Mouse (Mus musculus): ENCODE results near the gene Inpp5a. TPM values are rescaled to one million over a fixed set of nuclear protein-coding genes. Genes with fewer than 3 reads are reported as not detected.
"Not testable (repeated sequence)": the region's sequence is repeated elsewhere in the genome, so short reads cannot be mapped to it uniquely, and the experiment has no call there.

Gene Inpp5a
- polyA plus RNA-seq, 1 experiment from 2014 or later: 35.5 TPM

GRCm38 (mm10) chr7:139412223-139412950, 23.5 kb downstream of the Inpp5a start:
- ATAC-seq: peak; percentile 53; the same call in 1 of the 2 replicates
- WGBS: 40% methylated on average over 8 of the region's 8 CpGs
- Histone ChIP-seq H3K27me3 (replicated peaks) (no peaks in the 10 kb centered on the region), H3K27ac (peak overlapping the region; percentile 72; the same call in 1 of the 2 replicates), H3K9me3 (no peaks in the 10 kb centered on the region), H3K9ac (no peak overlapping the region), H3K4me3 (replicated peaks) (no peak overlapping the region), H3K36me3 (no peaks in the 10 kb centered on the region), H3K4me2 (replicated peaks) (peak overlapping the region; percentile 6; the same call in 1 of the 2 replicates), H3K4me1 (replicated peaks) (peaks cover 57% of the 10 kb centered on the region)

GRCm38 (mm10) chr7:139413400-139413799, 24.5 kb downstream of the Inpp5a start:
- Histone ChIP-seq H3K27me3 (replicated peaks) (no peaks in the 10 kb centered on the region), H3K36me3 (no peaks in the 10 kb centered on the region), H3K9ac (no peak overlapping the region), H3K4me1 (replicated peaks) (peaks cover 57% of the 10 kb centered on the region), H3K27ac (no peak overlapping the region), H3K9me3 (no peaks in the 10 kb centered on the region), H3K4me2 (replicated peaks) (no peak overlapping the region), H3K4me3 (replicated peaks) (no peak overlapping the region)
- ATAC-seq: 0 out of 2 replicates have a peak, but pooled peaks have one; percentile 7
- WGBS: 65% methylated on average over 3 of the region's 3 CpGs

- Histone ChIP-seq H3K9ac (no peak overlapping the region), H3K27me3 (replicated peaks) (no peaks in the 10 kb centered on the region), H3K4me3 (replicated peaks) (no peak overlapping the region), H3K9me3 (no peaks in the 10 kb centered on the region), H3K27ac (no peak overlapping the region), H3K4me1 (replicated peaks) (peaks cover 46% of the 10 kb centered on the region), H3K4me2 (replicated peaks) (no peak overlapping the region), H3K36me3 (no peaks in the 10 kb centered on the region)
- no peak; the same call in 1 of the 2 replicates for ATAC-seq
Observed at GRCm38 (mm10) chr7:139415616-139416225, 26.8 kb downstream of the Inpp5a start.

- Histone ChIP-seq H3K4me2 (replicated peaks) (no peak overlapping the region), H3K27me3 (replicated peaks) (no peaks in the 10 kb centered on the region), H3K9ac (no peak overlapping the region), H3K4me1 (replicated peaks) (peaks cover 22% of the 10 kb centered on the region), H3K36me3 (no peaks in the 10 kb centered on the region), H3K27ac (no peak overlapping the region), H3K9me3 (no peaks in the 10 kb centered on the region), H3K4me3 (replicated peaks) (no peak overlapping the region)
- no peak for ATAC-seq
- 93% methylated on average over 1 of the region's 1 CpGs for WGBS
Observed at GRCm38 (mm10) chr7:139418371-139418770, 29.5 kb downstream of the Inpp5a start.

GRCm38 (mm10) chr7:139422827-139423226, 33.9 kb downstream of the Inpp5a start:
- Histone ChIP-seq H3K9ac (no peak overlapping the region), H3K27me3 (replicated peaks) (no peaks in the 10 kb centered on the region), H3K9me3 (no peaks in the 10 kb centered on the region), H3K36me3 (peaks cover 4% of the 10 kb centered on the region; the same call in 1 of the 2 replicates), H3K4me2 (replicated peaks) (no peak overlapping the region), H3K4me1 (replicated peaks) (0 out of 2 replicates have a peak, but pooled peaks cover 2% of the 10 kb centered on the region), H3K27ac (no peak overlapping the region), H3K4me3 (replicated peaks) (no peak overlapping the region)
- ATAC-seq: no peak
- 84% methylated on average over 6 of the region's 6 CpGs for WGBS

- peaks cover 17% of the 10 kb centered on the region for H3K4me1 ChIP-seq (replicated peaks)
- 61% methylated on average over 5 of the region's 5 CpGs for WGBS
- no peaks in the 10 kb centered on the region for H3K27me3 ChIP-seq (replicated peaks)
- no peak for ATAC-seq
- H3K27ac ChIP-seq: no peak overlapping the region
- no peak overlapping the region for H3K9ac ChIP-seq
- no peaks in the 10 kb centered on the region for H3K36me3 ChIP-seq
- H3K9me3 ChIP-seq: no peaks in the 10 kb centered on the region
- H3K4me2 ChIP-seq (replicated peaks): no peak overlapping the region
- no peak overlapping the region for H3K4me3 ChIP-seq (replicated peaks)
Observed at GRCm38 (mm10) chr7:139434095-139434830, 45.4 kb downstream of the Inpp5a start.

- ATAC-seq; H3K36me3 ChIP-seq; H3K4me3 ChIP-seq (replicated peaks); H3K4me2 ChIP-seq (replicated peaks); H3K27me3 ChIP-seq (replicated peaks); H3K27ac ChIP-seq; H3K9me3 ChIP-seq; H3K9ac ChIP-seq: not testable (repeated sequence)
- 93% methylated on average over 2 of the region's 2 CpGs for WGBS
- H3K4me1 ChIP-seq (replicated peaks): peaks cover 17% of the 10 kb centered on the region
Observed at GRCm38 (mm10) chr7:139434931-139435330, 46.0 kb downstream of the Inpp5a start.

GRCm38 (mm10) chr7:139435749-139436148, 46.8 kb downstream of the Inpp5a start:
- Histone ChIP-seq H3K4me1 (replicated peaks) (peaks cover 23% of the 10 kb centered on the region), H3K4me3 (replicated peaks) (no peak overlapping the region), H3K36me3 (no peaks in the 10 kb centered on the region), H3K27ac (no peak overlapping the region), H3K4me2 (replicated peaks) (no peak overlapping the region), H3K27me3 (replicated peaks) (no peaks in the 10 kb centered on the region), H3K9ac (no peak overlapping the region), H3K9me3 (no peaks in the 10 kb centered on the region)
- ATAC-seq: no peak

GRCm38 (mm10) chr7:139436951-139437350, 48.0 kb downstream of the Inpp5a start:
- no peak for ATAC-seq
- WGBS: 73% methylated on average over 7 of the region's 7 CpGs

GRCm38 (mm10) chr7:139437471-139437870, 48.6 kb downstream of the Inpp5a start:
- ATAC-seq: no peak

More at GRCm38 (mm10) chr7:139436951-139437350, 48.0 kb downstream of the Inpp5a start:
- Histone ChIP-seq H3K4me2 (replicated peaks) (no peak overlapping the region), H3K9me3 (no peaks in the 10 kb centered on the region), H3K27me3 (replicated peaks) (no peaks in the 10 kb centered on the region), H3K4me3 (replicated peaks) (no peak overlapping the region), H3K36me3 (no peaks in the 10 kb centered on the region), H3K27ac (no peak overlapping the region), H3K4me1 (replicated peaks) (peaks cover 35% of the 10 kb centered on the region), H3K9ac (no peak overlapping the region)

GRCm38 (mm10) chr7:139437926-139438600, 49.2 kb downstream of the Inpp5a start:
- no peak overlapping the region for H3K4me3 ChIP-seq (replicated peaks)
- ATAC-seq: no peak
- no peaks in the 10 kb centered on the region for H3K9me3 ChIP-seq
- 43% methylated on average over 9 of the region's 9 CpGs for WGBS
- peaks cover 36% of the 10 kb centered on the region for H3K4me1 ChIP-seq (replicated peaks)
- H3K9ac ChIP-seq: no peak overlapping the region
- H3K27ac ChIP-seq: no peak overlapping the region
- no peaks in the 10 kb centered on the region for H3K36me3 ChIP-seq
- no peaks in the 10 kb centered on the region for H3K27me3 ChIP-seq (replicated peaks)
- no peak overlapping the region for H3K4me2 ChIP-seq (replicated peaks)

More at GRCm38 (mm10) chr7:139437471-139437870, 48.6 kb downstream of the Inpp5a start:
- Histone ChIP-seq H3K27ac (no peak overlapping the region), H3K9me3 (no peaks in the 10 kb centered on the region), H3K9ac (no peak overlapping the region), H3K4me3 (replicated peaks) (no peak overlapping the region), H3K27me3 (replicated peaks) (no peaks in the 10 kb centered on the region), H3K4me2 (replicated peaks) (no peak overlapping the region), H3K36me3 (no peaks in the 10 kb centered on the region), H3K4me1 (replicated peaks) (peaks cover 36% of the 10 kb centered on the region)
- 56% methylated on average over 5 of the region's 5 CpGs for WGBS

GRCm38 (mm10) chr7:139438601-139438945, 49.7 kb downstream of the Inpp5a start:
- H3K9me3 ChIP-seq: no peaks in the 10 kb centered on the region
- no peak overlapping the region for H3K4me3 ChIP-seq (replicated peaks)
- H3K27me3 ChIP-seq (replicated peaks): no peaks in the 10 kb centered on the region
- H3K4me2 ChIP-seq (replicated peaks): no peak overlapping the region
- H3K9ac ChIP-seq: no peak overlapping the region
- 67% methylated on average over 4 of the region's 4 CpGs for WGBS
- peaks cover 36% of the 10 kb centered on the region for H3K4me1 ChIP-seq (replicated peaks)
- H3K27ac ChIP-seq: no peak overlapping the region
- H3K36me3 ChIP-seq: no peaks in the 10 kb centered on the region
- ATAC-seq: no peak
